Mouse (Mus musculus) gastrocnemius, postnatal 14 days (tissue): ENCODE data around the gene Antxr1. TPM values are rescaled to one million over a fixed set of nuclear protein-coding genes. Genes with fewer than 3 reads are reported as not detected.

Source experiments
- DNase-seq: peaks from one replicate; pipeline ENCODE4 v3.0.0; 2021; ENCODE audit warnings: mixed read lengths
- intact Hi-C: fragments of 180-260 bp; cut with DNase I; formaldehyde crosslinking; loops from one replicate; pipeline ENCODE4 v1.15.1; 2025; ENCODE audit warnings: low total_unique reads
- total RNA-seq, 2 experiments: library from RNA; stranded (reverse); gene quantifications; 2 replicates each; pipeline ENCODE4 v1.2.3; 2021

Antxr1 gene
- total RNA-seq, 2 experiments from 2014 or later: 26.6 to 37.9 TPM

DNA sequence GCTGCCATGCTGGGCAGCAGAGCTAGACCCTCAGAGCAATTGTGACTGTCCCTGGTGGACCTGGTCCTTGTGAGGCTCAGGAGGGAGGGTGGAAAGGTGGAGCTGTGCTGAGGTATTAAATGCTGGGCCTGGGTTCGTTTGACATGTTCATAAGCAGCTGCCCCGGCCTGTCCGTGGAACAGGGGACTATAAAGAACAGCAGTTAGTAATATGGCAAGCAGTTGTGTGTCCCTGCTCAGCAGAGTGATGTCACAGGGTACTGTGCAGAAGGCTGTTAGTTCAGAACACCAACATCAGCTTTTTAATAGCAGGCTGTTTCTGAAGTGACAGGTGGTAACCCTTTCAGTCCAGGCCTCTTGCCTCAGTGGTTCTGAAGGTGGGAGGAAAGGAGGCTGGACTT is 244.7 kb downstream of the Antxr1 start:
- intact Hi-C loops: no loop called here
- DNase-seq: no peak

GRCm38 (mm10) chr6:87088356-87088755 is 247.3 kb downstream of the Antxr1 start:
- intact Hi-C loops: no loop called here
- no peak for DNase-seq

DNA sequence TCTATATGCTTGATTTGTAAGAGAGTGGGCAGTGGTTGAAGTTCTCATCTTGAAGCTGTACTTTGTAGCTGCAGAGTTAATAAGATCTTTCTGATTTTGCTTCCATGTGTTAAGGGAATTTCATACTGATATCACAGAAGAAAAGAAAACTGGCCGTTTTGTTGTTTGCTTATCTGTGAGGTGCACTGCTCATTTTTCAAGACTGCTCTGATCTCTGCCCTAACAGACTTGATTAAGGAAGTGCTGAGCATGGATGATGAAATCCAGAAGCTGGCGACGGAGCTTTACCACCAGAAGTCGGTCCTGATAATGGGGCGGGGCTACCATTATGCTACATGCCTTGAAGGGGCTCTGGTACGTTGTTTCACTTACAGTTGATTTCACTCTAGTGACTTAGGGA is 250.6 kb downstream of the Antxr1 start:
- no peak for DNase-seq
- intact Hi-C loops: no loop called here

Other genes with a start within 250 kb of the Antxr1 start
- not detected for gene D6Ertd527e, start 231.1 kb downstream of the Antxr1 start, total RNA-seq
- not detected for gene Gkn1, start 15.1 kb upstream of the Antxr1 start, total RNA-seq
- not detected for gene Gkn2, start 37.5 kb upstream of the Antxr1 start, total RNA-seq
- 1 to 10 TPM in 1 of 2 experiments, under 1 TPM in 1; 0.82 to 2.3 TPM for gene Gkn3, start 53.1 kb upstream of the Antxr1 start, total RNA-seq
- not detected for gene Bmp10, start 93.2 kb upstream of the Antxr1 start, total RNA-seq
- 1 to 10 TPM; 2.1 to 2.9 TPM for gene Arhgap25, start 197.4 kb upstream of the Antxr1 start, total RNA-seq